Mouse (Mus musculus) heart, adult 2 months (tissue): ENCODE results near the gene Blnk.

Source experiments
- CTCF ChIP-seq: fragments of 200-600 bp; IDR thresholded peaks from 2 replicates; pipeline ENCODE4 v1.8.1; 2022; ENCODE audit warnings: antibody characterized with exemption, mild to moderate bottlenecking, moderate library complexity
- EP300 ChIP-seq: fragments of 200-500 bp; IDR thresholded peaks from 2 replicates; pipeline ENCODE4 v1.6.1; 2011; ENCODE audit warnings: low read depth, low read length, control low read depth; ENCODE audit not compliant: insufficient read depth

DNA sequence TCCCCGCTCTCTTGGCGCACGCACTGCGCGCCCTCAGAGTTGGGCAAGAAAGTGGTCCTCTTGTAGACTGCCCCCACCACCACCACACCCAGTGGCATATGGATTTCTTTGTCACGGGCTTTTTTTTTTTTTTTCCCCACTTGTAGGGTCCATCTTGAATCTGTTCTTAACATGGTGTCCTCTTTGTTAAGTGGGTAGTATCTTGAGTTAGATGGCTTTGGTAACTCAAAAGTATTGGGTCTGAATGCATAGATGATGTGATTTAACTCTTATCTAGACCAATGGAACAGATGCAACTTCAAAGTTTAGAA, 99.0 kb downstream of the Blnk start:
- TF ChIP-seq EP300 (no peak), CTCF (no peak)
